Mouse (Mus musculus) ES-Bruce4 (cell line): Measurements from ENCODE around the gene C77080. TPM values are rescaled to one million over a fixed set of nuclear protein-coding genes. Genes with fewer than 3 reads are reported as not detected.

Experiments
- H3K27ac ChIP-seq: 2 replicates; pipeline ENCODE4 v1.5.1; 2012; ENCODE audit warnings: low read length, inconsistent platforms; ENCODE audit not compliant: insufficient read depth
- H3K27me3 ChIP-seq: 2 replicates; pipeline ENCODE4 v1.6.1; 2012; ENCODE audit warnings: mild to moderate bottlenecking, low read length, inconsistent platforms; ENCODE audit not compliant: control insufficient read depth, poor library complexity, insufficient read depth, severe bottlenecking
- H3K36me3 ChIP-seq: 2 replicates; pipeline ENCODE4 v1.6.1; 2012; ENCODE audit warnings: inconsistent platforms, mild to moderate bottlenecking, low read length, moderate library complexity; ENCODE audit not compliant: control insufficient read depth, poor library complexity, insufficient read depth, severe bottlenecking
- H3K4me1 ChIP-seq: one replicate; pipeline ENCODE4 v1.8.1; 2011; ENCODE audit warnings: low read length; ENCODE audit not compliant: control insufficient read depth, insufficient read depth
- H3K4me3 ChIP-seq: 2 replicates; pipeline ENCODE4 v1.5.1; 2011; ENCODE audit warnings: low read depth, mild to moderate bottlenecking, low read length
- H3K9ac ChIP-seq: 2 replicates; pipeline ENCODE4 v1.6.1; 2012; ENCODE audit warnings: low read depth, mild to moderate bottlenecking, inconsistent platforms; ENCODE audit not compliant: poor library complexity, severe bottlenecking
- H3K9me3 ChIP-seq: replicated peaks from 2 replicates; pipeline ENCODE4 v1.6.1; 2012; ENCODE audit warnings: mild to moderate bottlenecking, low read length, inconsistent platforms; ENCODE audit not compliant: control insufficient read depth, poor library complexity, insufficient read depth, severe bottlenecking
- CTCF ChIP-seq: IDR thresholded peaks from one replicate; pipeline ENCODE4 v1.8.1; 2011; ENCODE audit warnings: low read depth, low read length
- EP300 ChIP-seq: IDR thresholded peaks from 2 replicates; pipeline ENCODE4 v1.6.1; 2011; ENCODE audit warnings: low read depth, low read length; ENCODE audit not compliant: insufficient read depth
- POLR2A ChIP-seq: IDR thresholded peaks from one replicate; pipeline ENCODE4 v1.8.1; 2011; ENCODE audit warnings: low read length; ENCODE audit not compliant: insufficient read depth
- polyA plus RNA-seq: library from polyadenylated mRNA; stranded (reverse); fragments of >200 nt; gene quantifications from 2 replicates; pipeline ENCODE4 v1.2.4, GENCODE M21; 2011; ENCODE audit warnings: low read depth; ENCODE audit not compliant: missing spikeins, insufficient read depth, insufficient read length

C77080 gene
- polyA plus RNA-seq, 1 experiment: 50.2 TPM

DNA sequence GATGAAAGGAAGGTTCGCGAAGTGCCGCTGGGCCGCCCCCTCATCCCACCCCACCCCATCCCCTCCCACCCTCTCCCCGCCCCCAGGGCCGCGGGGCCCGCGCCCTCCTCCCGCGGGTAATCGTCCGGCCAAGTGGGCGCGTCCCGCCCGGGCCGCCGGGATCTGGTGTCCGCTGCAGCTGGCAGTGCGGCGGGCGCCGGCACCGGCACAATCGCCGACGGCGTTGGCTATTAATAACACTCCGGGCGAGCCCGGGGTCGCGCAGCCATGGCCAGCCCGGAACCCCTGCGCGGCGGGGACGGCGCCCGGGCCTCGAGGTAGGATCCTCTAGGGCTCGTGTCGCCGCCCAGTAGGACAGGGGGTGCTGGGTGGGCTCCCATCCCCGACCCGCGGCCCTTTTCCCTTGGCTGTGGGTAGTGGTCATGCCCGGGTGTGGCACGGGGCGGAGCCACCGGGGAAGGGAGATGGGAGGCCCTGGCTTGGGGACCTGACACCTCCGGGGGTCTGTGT, 26.3 kb upstream of the C77080 start, which contains the start of gene Sync:
Gene Sync (plus strand): TSS at position 146 of the 510 bp plus-strand sequence.
- Histone ChIP-seq H3K27me3 (peaks cover 5% of the 10 kb centered on the region; the same call in 1 of the 2 replicates), H3K27ac (no peak within 1 kb of the TSS), H3K4me3 (peak within 1 kb of the TSS; percentile 66), H3K36me3 (no peaks in the 10 kb centered on the region), H3K9me3 (no peaks in the 10 kb centered on the region), H3K4me1 (no peaks in the 10 kb centered on the region), H3K9ac (peak within 1 kb of the TSS; percentile 68)
- TF ChIP-seq CTCF (no peak), EP300 (no peak), POLR2A (no peak)

DNA sequence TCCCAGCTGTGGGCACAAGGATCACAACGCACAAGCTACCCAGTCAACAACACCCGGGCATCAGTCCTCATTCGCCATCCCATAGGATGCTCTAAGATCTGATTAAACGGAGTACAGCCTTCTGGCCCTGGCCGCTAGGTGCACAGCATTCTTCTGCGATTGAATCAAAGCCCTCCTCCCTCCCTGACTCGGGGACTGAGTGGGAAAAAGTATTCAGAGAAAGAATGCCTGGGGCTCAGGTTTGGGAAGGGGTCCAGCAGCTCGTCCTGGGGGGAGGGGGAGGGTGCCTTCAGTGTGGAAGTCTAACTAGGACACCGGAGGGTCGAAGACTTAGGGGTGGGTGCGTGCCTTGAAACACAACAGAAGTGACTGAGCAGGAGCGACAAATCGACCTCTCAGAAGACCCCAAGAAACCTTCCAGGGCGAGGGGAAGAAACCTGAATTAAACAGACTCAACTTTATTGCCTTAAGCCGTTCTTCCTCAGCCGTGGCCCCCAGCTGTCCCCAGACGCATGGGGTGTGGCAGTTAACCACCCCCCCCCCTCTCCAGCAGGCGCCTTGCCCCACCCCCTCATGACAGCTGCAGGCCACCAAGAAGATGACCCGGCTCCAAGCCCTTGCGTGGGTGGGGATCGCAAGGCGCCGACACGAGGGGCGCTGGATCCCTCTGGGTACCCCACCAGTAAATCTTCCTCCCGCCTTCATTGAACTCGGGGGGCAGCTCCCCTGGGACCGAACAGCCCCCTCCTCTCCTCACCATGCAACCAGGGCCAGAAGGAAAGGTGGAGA, 25.7 kb upstream of the C77080 start:
- H3K9me3 ChIP-seq: no peaks in the 10 kb centered on the region

DNA sequence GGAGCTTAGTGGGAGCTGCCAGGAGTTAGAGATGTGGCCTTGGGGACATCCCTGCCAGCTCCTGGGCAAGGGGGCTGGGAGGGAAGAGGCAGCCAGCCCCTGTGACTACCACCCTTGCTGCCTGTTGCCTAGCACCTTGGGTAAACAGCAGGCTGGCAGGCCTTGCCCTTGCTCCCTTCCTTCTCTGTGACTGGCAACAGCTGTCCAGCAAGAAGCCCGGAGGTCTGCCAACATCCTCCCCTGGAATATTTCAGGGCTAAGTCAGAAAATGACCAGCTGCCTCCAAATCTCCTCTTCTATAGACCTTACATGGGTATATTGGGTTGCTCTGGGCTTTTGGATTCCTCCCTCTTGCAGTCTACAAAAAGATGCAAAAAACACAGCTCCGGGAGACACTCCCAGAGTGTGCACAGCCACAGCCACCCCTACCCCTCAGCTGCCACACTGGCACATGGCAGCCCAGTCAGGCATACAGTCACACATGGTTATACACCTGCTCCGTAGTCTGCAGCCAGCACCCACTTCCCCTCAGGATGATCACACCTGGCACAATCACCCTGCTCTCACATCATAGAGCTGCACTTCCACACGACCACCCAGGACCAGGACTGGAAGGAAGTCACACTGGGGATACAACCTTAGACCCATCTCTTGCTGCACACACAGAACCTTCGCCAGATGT, 24.9 kb upstream of the C77080 start:
- no peak overlapping the region for H3K4me3 ChIP-seq
- H3K36me3 ChIP-seq: no peaks in the 10 kb centered on the region
- no peak for TF ChIP-seq CTCF
- H3K27ac ChIP-seq: no peak overlapping the region
- peaks cover 5% of the 10 kb centered on the region; the same call in 1 of the 2 replicates for H3K27me3 ChIP-seq
- H3K9me3 ChIP-seq: no peaks in the 10 kb centered on the region
- no peaks in the 10 kb centered on the region for H3K4me1 ChIP-seq
- H3K9ac ChIP-seq: no peak overlapping the region

More for the DNA sequence above, 25.7 kb upstream of the C77080 start:
- TF ChIP-seq EP300: no peak
- no peak for TF ChIP-seq POLR2A
- no peak for TF ChIP-seq CTCF
- Histone ChIP-seq H3K27ac (no peak overlapping the region), H3K36me3 (no peaks in the 10 kb centered on the region), H3K4me3 (peak overlapping the region; percentile 66), H3K9ac (peak overlapping the region; percentile 68), H3K27me3 (peaks cover 5% of the 10 kb centered on the region; the same call in 1 of the 2 replicates), H3K4me1 (no peaks in the 10 kb centered on the region)

DNA sequence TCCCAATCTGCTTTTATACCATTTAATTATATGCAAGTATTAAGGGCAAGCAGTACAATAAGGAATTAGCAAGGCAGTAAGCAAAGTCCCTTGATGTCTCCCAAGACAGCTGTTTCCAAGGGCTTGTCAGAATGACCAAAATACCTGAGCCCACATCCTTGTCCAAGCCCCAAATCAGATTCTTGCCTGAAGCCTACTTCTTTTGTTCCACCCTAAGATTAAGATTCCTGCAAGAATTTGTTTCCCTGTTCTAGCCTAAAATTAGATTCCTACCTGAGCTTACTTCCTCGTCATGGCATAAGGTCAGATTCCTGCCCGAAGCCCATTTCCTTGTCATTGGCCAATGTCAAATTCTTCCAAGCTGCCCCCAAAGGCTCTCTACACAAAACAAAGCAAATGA, 23.5 kb upstream of the C77080 start:
- no peak overlapping the region for H3K9ac ChIP-seq
- peaks cover 5% of the 10 kb centered on the region; the same call in 1 of the 2 replicates for H3K27me3 ChIP-seq
- no peak overlapping the region for H3K27ac ChIP-seq
- H3K4me3 ChIP-seq: no peak overlapping the region
- H3K36me3 ChIP-seq: no peaks in the 10 kb centered on the region
- H3K9me3 ChIP-seq: no peaks in the 10 kb centered on the region
- no peak for TF ChIP-seq CTCF
- no peak for TF ChIP-seq POLR2A
- TF ChIP-seq EP300: no peak
- H3K4me1 ChIP-seq: no peaks in the 10 kb centered on the region

DNA sequence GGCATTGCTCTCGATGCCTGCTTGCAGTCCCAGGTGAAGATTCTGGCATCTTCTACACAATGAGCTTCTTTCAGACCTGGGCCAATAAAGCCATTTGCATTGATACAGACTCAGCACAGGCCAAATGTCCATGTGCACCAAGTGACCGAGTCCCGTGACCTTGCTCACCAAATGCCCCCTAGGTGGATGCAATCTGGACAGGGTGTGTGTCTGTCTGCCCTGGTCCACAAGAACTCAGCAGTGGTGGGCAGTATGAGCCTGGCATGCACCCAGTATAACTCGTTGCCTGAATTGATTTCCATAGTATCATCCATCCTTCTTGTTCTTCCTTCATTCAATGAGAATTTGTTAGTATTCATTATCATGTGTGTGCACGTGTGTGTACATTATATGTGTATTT, 22.0 kb upstream of the C77080 start:
- Histone ChIP-seq H3K36me3 (no peaks in the 10 kb centered on the region), H3K27me3 (peaks cover 5% of the 10 kb centered on the region; the same call in 1 of the 2 replicates), H3K27ac (no peak overlapping the region), H3K4me3 (no peak overlapping the region), H3K9ac (no peak overlapping the region), H3K9me3 (no peaks in the 10 kb centered on the region), H3K4me1 (no peaks in the 10 kb centered on the region)
- no peak for TF ChIP-seq POLR2A

DNA sequence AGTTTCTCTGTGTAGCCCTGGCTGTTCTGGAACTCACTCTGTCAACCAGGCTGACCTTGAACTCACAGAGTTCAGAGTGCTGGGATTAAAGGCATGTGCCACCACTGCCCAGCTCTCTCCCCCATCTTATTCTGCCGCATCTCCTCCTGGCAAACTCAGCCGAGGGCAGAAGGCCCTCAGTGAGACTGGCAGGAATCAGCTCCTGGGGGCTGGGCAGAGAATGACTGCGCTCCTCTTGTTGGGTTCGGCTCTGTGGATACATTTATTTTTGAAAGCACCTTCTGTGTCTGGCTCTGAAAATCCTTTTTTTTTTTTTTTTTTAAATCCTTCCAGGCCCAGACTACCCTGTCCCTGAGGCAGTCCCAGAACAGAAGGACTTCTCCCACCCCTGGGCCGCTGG, 21.6 kb upstream of the C77080 start:
- Histone ChIP-seq H3K4me3 (no peak overlapping the region), H3K27ac (no peak overlapping the region), H3K36me3 (no peaks in the 10 kb centered on the region), H3K4me1 (no peaks in the 10 kb centered on the region), H3K9ac (no peak overlapping the region), H3K27me3 (peaks cover 5% of the 10 kb centered on the region; the same call in 1 of the 2 replicates), H3K9me3 (no peaks in the 10 kb centered on the region)
- no peak for TF ChIP-seq CTCF
